Mouse (Mus musculus): ENCODE results near the gene Zfp451.
"Not testable (repeated sequence)": the region's sequence is repeated elsewhere in the genome, so short reads cannot be mapped to it uniquely, and the experiment has no call there.

Zfp451 gene

DNA sequence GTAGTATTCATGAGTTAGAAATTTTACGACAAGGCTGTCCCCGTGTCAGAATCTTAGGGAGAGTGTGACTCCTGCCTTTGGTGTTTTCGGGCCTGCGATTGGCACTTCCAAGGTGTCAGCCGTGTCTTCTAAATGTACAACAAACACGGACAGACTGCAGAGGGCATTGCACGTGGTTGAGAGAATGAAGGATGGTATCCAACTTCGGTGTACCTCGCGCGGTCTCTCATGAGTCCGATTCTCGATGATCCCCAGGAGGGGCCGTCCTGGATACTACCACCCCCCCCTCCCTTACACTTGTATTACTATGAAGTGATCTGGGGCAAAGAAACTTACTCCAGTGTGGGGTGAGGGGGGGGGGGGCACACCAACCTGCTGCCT is 57.4 kb downstream of the Zfp451 start:
- no peak for DNase-seq

DNA sequence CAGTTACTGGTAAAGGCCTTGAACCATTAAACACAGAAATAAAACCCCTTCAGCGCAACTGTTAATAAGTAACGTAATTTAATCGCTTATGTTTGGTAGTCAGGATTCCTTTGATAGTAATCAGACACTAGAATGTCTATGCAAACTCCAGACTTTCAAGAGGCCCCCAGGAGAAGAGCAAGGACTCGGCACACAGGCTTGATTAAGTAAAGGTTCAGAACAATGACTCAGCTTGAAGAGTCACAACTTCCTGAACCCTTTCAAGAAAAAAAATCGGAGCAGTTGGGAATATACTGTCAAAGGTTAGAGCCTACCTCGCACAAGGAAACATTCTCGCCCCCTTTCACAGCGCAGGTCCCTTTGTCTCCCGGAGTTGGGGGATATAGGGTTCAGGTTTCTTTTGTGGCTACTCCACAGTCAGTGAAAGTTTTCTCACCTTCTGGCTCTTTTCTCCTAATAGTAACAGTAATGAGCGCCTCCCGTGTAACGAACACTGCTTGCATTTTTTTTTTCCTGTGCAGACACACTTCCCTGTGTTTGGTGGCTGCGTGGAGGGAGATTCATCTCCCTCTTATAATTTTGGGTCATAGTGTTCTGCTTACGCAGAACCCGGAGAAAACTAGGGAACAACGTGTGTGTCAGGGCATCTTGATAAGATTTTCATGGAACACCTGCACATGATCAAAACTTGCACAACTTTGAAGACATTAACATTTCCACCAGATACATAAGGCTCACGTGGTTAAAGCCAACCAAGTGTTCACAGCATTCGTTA is 58.0 kb downstream of the Zfp451 start:
- DNase-seq: no peak

DNA sequence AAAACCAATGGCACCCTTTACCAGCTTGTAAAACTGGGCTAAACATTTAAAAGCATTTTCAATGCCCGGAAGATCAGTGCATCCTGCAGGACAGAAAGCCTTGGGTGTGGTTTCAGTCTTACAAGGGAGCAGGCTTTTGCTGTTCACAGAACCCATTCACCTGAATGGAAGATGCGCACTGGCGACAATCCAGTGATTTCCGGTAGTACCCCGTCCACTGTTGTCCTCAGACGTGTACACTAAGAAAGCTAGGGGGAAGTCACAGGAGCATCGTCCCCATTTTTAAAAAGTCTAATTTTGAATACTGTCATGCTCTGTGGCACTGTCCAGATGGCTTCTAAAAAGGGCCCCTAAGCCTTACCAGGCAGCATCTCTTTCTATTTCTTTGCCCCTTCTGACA is 58.6 kb downstream of the Zfp451 start:
- DNase-seq: no peak

DNA sequence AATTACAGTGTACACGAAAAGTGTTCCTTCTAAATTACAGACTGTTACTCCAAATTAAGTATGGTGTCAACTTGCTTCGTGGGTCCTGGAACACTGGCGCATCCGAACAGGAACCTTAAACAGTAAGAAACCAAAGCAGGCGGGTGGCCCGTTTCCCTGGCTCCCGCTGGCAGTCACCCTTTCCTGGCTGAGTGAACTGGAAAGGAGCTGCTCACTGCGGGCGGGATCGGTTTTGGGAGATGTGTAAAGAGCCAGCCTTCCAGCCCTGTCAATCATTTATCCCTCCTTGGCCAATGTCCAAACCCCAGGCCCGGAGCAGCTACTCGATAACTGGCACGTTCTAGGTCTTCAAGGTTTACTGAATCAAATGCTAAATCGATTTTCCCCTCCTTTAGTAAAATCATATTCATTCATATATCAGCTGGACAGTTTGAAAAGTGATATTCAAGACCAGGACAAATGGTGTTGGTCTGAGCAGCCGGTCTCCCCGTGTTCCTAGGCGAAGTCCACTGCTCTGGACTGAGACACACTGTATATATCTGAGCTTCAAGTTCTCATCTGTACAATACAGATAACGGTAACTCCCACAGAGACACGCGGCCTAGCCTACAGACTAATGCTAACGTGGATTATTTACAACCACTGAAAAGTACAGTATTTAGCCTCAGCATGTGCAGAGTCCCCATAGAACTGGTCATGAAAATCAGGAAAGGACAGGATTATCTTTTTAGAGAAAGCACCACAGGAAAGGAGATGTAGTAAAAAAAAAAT is 59.2 kb downstream of the Zfp451 start:
- DNase-seq: peak; percentile 26

DNA sequence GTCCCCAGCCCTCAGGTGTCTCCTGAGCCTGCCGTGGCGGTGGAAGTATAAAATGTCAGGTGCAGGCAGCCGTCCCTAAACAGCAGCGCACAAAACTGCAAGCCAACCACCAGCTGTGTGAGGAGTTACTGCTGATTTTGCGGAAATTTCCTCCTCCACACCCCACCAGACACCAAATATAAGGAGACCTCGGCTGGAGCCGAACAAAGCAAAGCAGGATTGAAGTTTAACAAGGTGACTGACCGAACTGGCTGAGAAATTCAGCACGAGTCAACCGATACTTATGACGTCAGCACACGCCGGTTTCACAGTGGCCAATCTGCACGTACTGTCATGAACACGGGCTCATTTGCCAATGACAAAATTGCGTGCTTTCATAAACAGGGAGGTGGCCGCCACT is 60.3 kb downstream of the Zfp451 start:
- DNase-seq: no peak

DNA sequence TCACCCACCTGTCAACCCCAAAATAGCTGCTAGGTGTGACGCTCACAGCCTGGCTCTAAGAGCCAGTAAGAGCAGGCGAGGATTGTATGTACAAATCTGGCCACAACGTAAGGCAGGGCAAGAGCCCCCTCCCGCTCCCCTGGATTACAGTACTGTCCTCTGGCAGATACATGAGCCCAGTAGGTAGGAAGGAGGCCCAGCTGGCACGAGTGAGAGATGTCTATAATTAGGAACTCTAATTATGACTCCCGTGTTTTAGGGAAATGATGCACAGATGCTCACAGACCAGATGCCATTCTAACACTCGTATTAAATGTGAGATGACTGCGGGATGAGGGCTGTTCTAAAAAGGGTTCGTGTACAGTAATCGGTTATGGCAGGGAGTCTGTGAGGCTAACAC is 63.1 kb downstream of the Zfp451 start:
- no peak for DNase-seq

DNA sequence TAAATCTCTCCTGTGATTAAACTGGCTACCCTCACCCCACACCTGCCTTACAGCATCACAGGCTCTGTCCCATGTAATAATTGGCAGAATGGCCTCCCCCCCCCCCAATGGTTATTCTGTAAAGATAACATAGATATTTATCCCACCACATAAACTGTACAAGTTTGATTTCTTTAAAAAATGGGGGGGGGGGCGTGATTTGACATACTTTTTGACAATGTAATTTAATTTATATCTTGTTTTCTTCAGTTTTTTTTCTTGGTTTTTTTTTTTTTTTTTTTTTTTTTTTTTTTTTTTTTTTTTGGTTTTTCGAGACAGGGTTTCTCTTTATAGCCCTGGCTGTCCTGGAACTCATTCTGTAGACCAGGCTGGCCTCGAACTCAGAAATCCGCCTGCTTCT is 64.7 kb downstream of the Zfp451 start:
- not testable (repeated sequence) for DNase-seq

DNA sequence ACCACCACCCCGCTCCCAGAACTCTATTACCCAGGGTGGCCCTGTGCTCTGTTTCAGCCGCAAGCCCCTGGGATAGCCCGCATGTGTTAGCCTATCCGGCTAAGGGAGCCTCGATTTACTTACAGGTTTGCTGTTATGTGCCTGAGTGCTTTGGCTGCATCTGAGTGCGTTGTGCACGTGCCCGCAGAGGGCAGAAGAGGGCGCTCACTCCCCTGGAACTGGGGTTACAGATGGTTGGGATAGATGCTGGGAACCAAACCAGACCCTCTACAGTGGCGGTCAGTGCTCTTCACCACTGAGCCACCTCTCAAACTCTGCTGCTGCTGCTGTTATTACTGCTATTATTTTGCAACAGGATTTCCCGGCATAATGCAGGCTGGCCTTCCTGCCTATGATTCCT is 65.3 kb downstream of the Zfp451 start:
- no peak for DNase-seq

DNA sequence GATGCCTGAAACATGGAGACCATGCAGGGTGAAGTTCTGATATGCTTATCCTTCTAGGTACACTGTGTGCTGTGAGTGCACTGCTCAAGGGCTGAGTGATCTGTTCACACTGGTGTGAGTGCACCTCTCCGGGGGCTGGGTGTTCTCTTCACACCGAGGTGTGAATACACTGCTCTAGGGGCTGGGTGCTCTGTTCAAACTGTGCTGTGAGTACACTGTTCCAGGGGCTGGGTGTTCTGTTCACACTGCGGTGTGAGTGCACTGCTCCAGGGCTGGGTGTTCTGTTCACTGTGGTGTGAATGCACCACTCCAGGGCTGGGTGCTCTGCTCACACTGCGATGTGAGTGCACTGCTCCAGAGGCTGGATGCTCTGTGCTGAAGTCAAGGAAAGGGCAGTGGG is 68.5 kb downstream of the Zfp451 start:
- no peak for DNase-seq

DNA sequence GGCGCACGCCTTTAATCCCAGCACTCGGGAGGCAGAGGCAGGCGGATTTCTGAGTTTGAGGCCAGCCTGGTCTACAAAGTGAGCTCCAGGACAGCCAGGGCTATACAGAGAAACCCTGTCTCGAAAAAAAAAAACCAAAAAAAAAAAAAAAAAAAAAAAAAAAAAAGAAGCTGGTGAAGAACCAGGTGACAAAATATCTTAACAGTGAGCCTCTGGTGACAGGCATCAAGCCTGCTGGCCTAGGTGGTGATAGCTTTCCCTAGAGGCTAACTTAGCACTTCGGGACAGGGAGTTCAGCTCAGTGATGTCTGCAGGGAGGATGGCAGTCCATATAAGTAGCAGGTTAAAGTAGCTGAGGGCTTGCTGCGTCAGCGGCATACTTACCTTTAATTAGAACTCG is 69.6 kb downstream of the Zfp451 start:
- not testable (repeated sequence) for DNase-seq

DNA sequence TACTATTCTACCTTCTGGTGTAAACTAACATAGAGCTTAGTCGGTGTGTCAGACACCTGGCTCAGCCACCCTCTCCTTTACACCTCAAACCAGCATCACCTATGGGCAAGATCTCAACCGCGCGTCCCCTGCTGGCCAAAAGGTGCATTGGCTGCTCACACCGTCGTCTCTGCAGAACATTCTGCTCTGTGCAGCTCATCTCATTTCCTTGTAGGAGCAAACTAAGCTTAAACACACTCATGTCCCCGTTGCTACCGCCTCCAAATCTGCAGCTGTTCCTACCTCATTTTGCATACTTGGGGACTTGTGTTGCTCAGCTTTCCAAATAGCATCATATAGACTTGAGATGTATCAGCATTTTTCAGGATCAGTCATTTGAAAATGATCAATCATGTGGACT is 71.5 kb downstream of the Zfp451 start:
- peak; percentile 34 for DNase-seq

DNA sequence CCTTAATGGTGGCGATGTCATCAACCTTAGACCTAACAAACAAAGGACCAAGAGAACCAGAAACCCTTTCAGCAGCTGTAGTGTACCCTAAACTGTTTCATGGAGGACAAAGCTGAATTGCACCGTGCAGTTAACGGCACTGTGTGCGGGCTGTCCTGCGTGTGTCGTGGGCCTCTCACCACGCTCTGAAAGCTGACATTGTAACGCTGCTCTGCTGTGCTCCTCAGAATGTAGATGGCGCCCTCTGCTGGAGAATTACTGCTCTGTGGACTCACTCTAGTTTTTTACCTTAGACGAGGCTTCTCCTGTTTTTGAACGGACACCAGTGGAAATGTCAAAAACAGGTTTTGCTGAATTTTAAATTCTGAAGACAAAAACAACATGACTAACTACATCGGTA is 75.1 kb downstream of the Zfp451 start:
- DNase-seq: peak; percentile 96

DNA sequence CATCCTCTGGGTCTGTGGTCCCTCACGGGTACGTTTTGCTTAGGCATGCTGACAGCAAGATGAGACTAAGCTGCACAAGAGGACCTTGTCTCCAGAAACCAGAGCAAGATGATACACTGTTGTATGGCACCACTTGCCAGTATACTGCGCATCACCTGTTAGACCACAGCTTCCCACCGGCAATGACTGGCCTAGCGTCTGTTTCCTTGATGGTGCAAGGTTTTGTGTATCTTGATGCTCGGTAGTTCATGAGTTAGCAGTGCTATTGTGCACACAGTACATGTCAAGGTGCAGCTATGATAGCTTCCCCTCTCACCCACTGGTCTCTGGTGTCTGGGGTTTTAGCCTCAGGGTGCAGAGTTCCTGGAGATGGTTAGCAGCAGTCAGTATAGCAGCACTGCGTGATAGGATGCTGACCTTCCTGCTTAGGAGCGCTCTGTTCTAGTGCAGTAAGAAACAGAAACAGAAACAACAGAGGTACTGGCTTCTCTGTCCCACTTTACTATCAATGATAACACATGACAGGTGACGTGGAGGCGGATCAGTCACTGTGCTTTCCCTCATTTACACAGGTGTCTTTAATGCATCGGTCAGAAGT is 75.6 kb downstream of the Zfp451 start:
- no peak for DNase-seq

DNA sequence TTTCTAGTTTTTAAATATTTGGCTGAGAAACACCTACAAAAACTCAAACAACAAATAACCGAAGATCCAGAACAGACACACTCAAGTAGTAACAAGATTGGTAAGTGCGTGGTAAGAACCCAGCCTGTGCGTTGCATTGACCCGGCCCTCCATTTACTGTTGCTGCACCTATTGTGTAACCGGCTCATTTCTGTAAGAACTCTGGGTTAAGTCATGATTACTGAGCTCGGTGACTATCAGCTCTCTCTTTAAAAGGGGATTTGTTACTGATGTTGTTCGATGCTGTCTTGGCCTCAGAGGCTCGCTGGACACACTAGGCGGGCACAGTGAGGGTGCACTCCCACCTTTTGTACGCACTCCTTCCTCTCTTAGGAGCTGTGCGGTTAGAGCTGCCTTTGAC is 76.1 kb downstream of the Zfp451 start:
- DNase-seq: no peak

DNA sequence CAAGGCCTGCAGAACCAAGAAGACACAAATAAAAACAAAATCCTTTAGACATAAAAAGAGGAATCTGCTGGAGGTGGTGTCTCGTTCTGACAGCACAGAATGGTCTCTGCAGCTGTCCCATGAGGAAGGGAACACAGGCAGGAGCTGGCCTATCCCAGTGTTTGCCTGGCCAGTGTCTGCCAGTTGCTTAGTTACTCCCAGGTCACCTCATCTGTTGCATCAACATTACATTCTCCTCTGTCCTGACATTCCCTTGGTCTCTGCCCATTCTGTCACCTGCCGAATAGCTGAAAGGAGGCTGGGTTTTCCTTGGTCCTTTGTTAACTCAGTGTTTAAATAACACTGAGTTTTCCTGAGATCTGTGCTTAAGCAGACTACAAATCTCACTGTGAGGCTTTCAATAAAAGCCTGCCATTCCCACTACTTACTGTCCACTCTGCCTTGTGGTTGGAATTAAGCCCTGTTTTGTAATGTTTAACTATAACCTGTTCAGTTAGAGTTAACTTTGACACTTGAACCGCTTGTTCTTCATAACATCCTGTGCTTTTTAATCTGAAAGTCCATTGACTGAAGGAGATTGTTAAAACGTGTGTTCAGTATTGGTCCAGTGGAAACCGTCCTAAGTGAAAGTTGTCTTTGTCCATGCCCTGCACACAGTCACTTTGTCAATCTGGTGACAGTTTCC is 80.3 kb downstream of the Zfp451 start:
- DNase-seq: no peak

DNA sequence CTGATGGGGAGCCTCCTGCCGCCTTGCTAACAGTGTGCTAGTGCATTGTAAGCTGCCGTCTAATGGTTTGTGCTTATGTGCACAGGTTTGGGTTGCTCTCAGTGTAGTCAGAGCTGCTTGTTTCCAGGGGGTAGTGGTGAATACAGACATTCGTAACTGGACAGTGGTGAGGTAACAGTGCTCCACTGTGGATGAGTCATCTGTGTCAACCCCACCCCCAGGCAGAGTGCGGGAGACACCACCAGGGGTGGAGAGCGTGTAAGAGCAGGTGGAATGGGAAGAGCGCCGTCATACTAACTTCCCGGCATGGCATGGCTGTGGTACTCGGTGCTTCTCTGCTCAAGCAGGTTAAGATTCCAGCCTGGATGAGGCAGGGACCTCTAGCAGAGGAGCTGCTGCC is 81.4 kb downstream of the Zfp451 start:
- DNase-seq: no peak

DNA sequence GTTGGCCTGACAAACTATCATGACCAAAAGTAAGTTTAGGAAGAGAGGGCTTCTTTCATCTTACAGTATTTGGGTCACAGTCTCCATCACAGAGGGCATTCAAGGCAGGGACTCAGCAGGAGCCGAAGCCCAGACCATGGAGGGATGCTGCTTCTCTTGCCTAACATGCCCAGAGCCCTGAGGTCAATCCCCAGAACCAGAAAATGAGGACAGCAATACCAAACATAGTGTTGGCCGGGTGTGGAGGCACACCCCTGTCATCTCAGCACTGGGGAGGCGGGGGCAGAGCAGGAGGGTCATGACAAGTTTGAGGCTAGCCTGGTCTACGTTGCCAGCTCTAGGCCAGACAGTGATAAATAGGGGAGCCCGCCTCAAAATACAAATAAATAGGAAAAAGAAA is 89.3 kb downstream of the Zfp451 start:
- DNase-seq: no peak

DNA sequence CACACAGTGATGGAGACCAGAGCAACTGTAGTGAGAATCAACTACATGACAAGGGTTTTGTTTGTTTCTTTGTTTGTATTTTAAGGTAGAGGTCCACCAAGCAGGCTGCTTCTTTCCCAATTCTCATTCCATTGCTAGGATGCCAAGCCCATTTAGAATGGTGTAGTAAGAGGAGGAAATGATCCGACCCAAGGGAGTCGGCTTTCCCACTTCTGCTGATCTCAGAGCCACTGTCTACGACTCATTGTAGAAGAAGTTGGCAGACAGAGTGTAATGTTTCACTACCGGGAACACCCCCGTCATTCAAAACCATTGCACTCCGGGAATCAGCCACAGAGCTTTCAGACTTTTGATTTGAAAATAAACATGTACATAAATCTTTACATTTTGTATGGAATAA is 89.9 kb downstream of the Zfp451 start:
- DNase-seq: no peak

DNA sequence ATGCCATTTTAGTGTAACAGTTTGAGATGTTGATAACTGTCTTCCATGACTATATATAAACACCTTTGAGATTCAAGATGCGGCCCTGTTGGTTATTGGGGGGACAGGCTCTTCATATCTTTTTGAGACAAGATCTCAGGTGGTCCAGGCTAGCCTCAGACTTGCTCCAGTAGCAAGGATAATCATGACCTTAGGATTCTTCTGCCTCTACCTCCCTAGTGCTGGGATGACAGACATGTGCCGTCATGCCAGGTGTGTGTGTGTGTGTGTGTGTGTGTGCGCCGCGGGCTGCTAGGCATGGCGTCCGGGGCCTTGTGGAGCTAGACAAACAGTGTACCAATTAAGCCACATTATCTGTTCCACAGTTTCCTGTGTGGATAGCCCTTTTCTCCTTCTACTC is 93.4 kb downstream of the Zfp451 start:
- DNase-seq: no peak

DNA sequence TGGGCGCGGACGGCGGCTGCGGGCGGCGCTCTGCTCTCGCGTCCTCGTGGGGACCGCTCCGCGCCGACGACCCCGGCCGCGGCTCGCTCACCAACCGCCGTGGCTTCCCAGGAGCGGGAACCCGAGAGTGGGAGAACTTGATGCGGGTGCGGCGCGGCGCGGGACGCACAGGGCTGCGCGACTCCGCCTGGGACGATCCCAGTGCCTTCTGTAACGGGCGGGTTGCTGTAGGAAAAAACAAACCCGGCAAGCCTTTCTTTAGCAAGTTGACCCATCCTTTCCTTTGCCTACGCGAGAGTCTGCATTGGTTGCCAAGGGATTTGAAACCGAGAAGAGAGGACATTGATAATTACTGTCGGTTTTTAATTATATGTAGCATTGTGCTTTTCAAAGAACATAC is 94.2 kb downstream of the Zfp451 start:
- no peak for DNase-seq

DNA sequence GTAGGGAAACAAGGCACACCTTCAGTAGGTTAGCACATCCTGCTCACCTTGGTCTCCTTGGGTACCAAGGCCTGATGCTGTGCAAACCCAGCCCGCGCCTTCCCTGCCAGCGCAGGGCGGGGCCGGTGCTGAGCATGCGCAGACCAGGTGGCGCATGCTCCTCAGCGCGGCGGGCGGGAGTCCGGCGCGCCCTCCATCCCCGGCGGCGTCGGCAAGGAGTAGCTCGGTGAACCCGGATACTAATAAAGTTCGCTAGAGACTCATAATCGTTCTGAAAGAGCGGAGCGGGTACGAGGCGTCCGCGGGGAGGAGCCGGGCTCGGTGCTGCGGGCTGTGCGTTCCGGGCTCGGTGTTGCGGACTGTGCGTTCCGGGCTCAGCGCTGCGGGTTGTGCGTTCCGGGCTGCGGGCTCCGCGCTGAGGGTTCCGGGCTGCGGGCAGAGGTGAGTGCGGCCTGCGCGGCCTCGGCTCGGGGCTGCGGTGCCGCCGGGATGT is 94.6 kb downstream of the Zfp451 start, which contains the start of gene Rab23:
Gene Rab23, plus strand, starts transcription at position 155 of the 493 bp plus-strand sequence.
- peak; percentile 82 for DNase-seq

DNA sequence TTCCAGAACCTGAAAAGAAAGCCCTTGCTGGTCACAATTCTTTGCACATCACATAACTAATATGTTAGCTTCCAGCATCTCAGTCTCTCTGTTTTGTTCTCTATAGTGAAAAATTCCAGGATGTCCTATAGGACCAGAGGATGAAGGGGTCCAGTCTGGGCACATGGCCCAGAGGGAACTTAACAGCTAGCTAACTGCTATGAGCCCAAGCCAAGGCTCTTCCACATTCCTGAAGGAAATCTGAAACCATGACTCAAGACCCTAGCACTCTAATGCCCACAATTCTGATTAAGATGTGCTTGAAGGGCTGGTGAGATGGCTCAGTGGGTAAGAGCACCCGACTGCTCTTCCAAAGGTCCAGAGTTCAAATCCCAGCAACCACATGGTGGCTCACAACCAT is 96.8 kb downstream of the Zfp451 start:
- DNase-seq: no peak

DNA sequence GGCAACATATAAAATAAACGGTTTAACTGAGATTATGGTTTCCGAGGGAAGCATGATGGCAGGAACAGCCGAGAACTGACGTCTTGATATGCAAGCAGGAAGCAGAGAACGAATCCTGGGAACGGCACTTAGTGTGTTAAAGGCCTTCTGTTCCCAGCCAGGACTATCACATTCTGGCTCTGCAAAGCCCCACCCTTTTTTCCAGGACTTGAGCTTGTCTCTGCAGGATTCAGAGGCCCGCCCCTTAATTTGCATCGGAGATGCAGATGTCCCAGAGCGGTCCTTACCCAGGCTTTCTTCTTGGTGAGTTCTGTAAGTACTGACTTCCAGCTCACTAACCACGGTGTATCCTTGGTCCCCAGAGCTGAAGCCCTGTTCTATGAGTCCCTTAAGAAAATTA is 99.6 kb downstream of the Zfp451 start:
- DNase-seq: no peak

Data from right cerebral cortex, postnatal 4 days (tissue).